Mouse (Mus musculus) intestine, postnatal 0 days (tissue): ENCODE measurements around the gene C2cd5. TPM values are rescaled to one million over a fixed set of nuclear protein-coding genes. Genes with fewer than 3 reads are reported as not detected.

Experiments used
- ATAC-seq: fragments of 200-750 bp; cut with Nextera tagmentation; 2 replicates; pipeline ENCODE4 v1.8.0; 2017; ENCODE audit warnings: mild to moderate bottlenecking, moderate TSS enrichment, moderate library complexity
- H3K27ac ChIP-seq: fragments of 300-500 bp; sonication (generic); 2 replicates; pipeline ENCODE4 v1.5.1; 2014; ENCODE audit warnings: mild to moderate bottlenecking, low read depth, low read length, moderate library complexity
- H3K27me3 ChIP-seq: fragments of 300-500 bp; sonication (generic); replicated peaks from 2 replicates; pipeline ENCODE4 v1.6.1; 2014; ENCODE audit warnings: low read length, mixed read lengths; ENCODE audit not compliant: control insufficient read depth, insufficient read depth
- H3K36me3 ChIP-seq: fragments of 300-500 bp; sonication (generic); 2 replicates; pipeline ENCODE4 v1.6.1; 2014; ENCODE audit warnings: mild to moderate bottlenecking, moderate library complexity; ENCODE audit not compliant: control insufficient read depth, insufficient read depth
- H3K4me1 ChIP-seq: fragments of 300-500 bp; sonication (generic); replicated peaks from 2 replicates; pipeline ENCODE4 v1.6.1; 2014; ENCODE audit warnings: antibody characterized with exemption, low read length, mixed read lengths; ENCODE audit not compliant: control insufficient read depth, insufficient read depth
- H3K4me2 ChIP-seq: fragments of 300-500 bp; sonication (generic); replicated peaks from 2 replicates; pipeline ENCODE4 v1.6.1; 2014; ENCODE audit warnings: low read depth, mild to moderate bottlenecking, moderate library complexity
- H3K4me3 ChIP-seq: fragments of 300-500 bp; sonication (generic); 2 replicates; pipeline ENCODE4 v1.5.1; 2014; ENCODE audit warnings: low read depth, low read length
- H3K9ac ChIP-seq: fragments of 300-500 bp; sonication (generic); 2 replicates; pipeline ENCODE4 v1.6.1; 2014; ENCODE audit warnings: mild to moderate bottlenecking, low read depth, low read length
- H3K9me3 ChIP-seq: fragments of 300-500 bp; sonication (generic); 2 replicates; pipeline ENCODE4 v1.6.1; 2016; ENCODE audit warnings: mixed run types; ENCODE audit not compliant: control insufficient read depth
- CTCF ChIP-seq: sonication (generic); IDR thresholded peaks from 2 replicates; pipeline ENCODE4 v1.5.1; 2016; ENCODE audit warnings: low read depth, mild to moderate bottlenecking, control low read depth, antibody characterized with exemption, moderate library complexity
- WGBS: fragments of 180-500 bp; shearing (Covaris S2); extraction: QIAGEN DNeasy Blood & Tissue Kit; methylation state at CpG from one replicate; pipeline ENCODE4 v1.1.7; 2014; 5-methylcytosine and 5-hydroxymethylcytosine counted together
- polyA plus RNA-seq: library from polyadenylated mRNA; unstranded; fragments of >200 nt; fragmentation: Nextera tagmentation; extraction: Ambion mirVana; gene quantifications from 2 replicates; pipeline ENCODE4 v1.2.1, GENCODE M21; 2015

C2cd5 gene
- polyA plus RNA-seq, 1 experiment from 2014 or later = 10.2 TPM

- H3K9me3 ChIP-seq = no peaks in the 10 kb centered on the region
- no peaks in the 10 kb centered on the region for H3K27me3 ChIP-seq
- no peak for ATAC-seq
- no peak for TF ChIP-seq CTCF
- H3K27ac ChIP-seq = no peak overlapping the region
- no peak overlapping the region for H3K4me2 ChIP-seq
- no peak overlapping the region for H3K9ac ChIP-seq
- H3K4me3 ChIP-seq = no peak overlapping the region
- H3K36me3 ChIP-seq = no peaks in the 10 kb centered on the region
- WGBS = 87% methylated on average over 7 of the region's 7 CpGs
- H3K4me1 ChIP-seq = no peaks in the 10 kb centered on the region
Measured at GRCm38 (mm10) chr6:143129466-143129865, 29.5 kb upstream of the C2cd5 start.

GRCm38 (mm10) chr6:143125721-143126120 is 25.8 kb upstream of the C2cd5 start:
- Histone ChIP-seq H3K4me1 (no peaks in the 10 kb centered on the region), H3K27ac (no peak overlapping the region), H3K9ac (no peak overlapping the region), H3K9me3 (no peaks in the 10 kb centered on the region), H3K4me3 (no peak overlapping the region), H3K4me2 (no peak overlapping the region), H3K27me3 (no peaks in the 10 kb centered on the region), H3K36me3 (no peaks in the 10 kb centered on the region)
- ATAC-seq = no peak
- no peak for TF ChIP-seq CTCF

- Histone ChIP-seq H3K27ac (no peak overlapping the region), H3K4me1 (no peaks in the 10 kb centered on the region), H3K9ac (no peak overlapping the region), H3K4me2 (no peak overlapping the region), H3K36me3 (no peaks in the 10 kb centered on the region), H3K9me3 (no peaks in the 10 kb centered on the region), H3K4me3 (no peak overlapping the region), H3K27me3 (no peaks in the 10 kb centered on the region)
- TF ChIP-seq CTCF = no peak
- no peak for ATAC-seq
- 90% methylated on average over 6 of the region's 6 CpGs for WGBS
Measured at GRCm38 (mm10) chr6:143119325-143119724, 19.4 kb upstream of the C2cd5 start.

- Histone ChIP-seq H3K4me1 (no peaks in the 10 kb centered on the region), H3K27ac (no peak overlapping the region), H3K27me3 (no peaks in the 10 kb centered on the region), H3K9ac (no peak overlapping the region), H3K9me3 (no peaks in the 10 kb centered on the region), H3K4me3 (no peak overlapping the region), H3K36me3 (no peaks in the 10 kb centered on the region), H3K4me2 (no peak overlapping the region)
- TF ChIP-seq CTCF = no peak
- no peak for ATAC-seq
- WGBS = 68% methylated on average over 6 of the region's 6 CpGs
Measured at GRCm38 (mm10) chr6:143116779-143117178, 16.8 kb upstream of the C2cd5 start.

- Histone ChIP-seq H3K4me1 (no peaks in the 10 kb centered on the region), H3K36me3 (no peaks in the 10 kb centered on the region), H3K27me3 (no peaks in the 10 kb centered on the region), H3K9ac (no peak overlapping the region), H3K4me3 (no peak overlapping the region), H3K9me3 (no peaks in the 10 kb centered on the region), H3K4me2 (no peak overlapping the region), H3K27ac (peak overlapping the region; percentile 82)
- no peak for TF ChIP-seq CTCF
- WGBS = 66% methylated on average over 5 of the region's 5 CpGs
- ATAC-seq = peak; percentile 65
Measured at GRCm38 (mm10) chr6:143115505-143115904, 15.6 kb upstream of the C2cd5 start.

GRCm38 (mm10) chr6:143115011-143115445 is 15.1 kb upstream of the C2cd5 start:
- Histone ChIP-seq H3K4me1 (no peaks in the 10 kb centered on the region), H3K9me3 (no peaks in the 10 kb centered on the region), H3K4me3 (no peak overlapping the region), H3K27ac (peak overlapping the region; percentile 82), H3K4me2 (no peak overlapping the region), H3K36me3 (no peaks in the 10 kb centered on the region), H3K9ac (no peak overlapping the region), H3K27me3 (no peaks in the 10 kb centered on the region)
- WGBS = 26% methylated on average over 9 of the region's 9 CpGs
- peak; percentile 96 for ATAC-seq
- TF ChIP-seq CTCF = no peak

- H3K27ac ChIP-seq = peak overlapping the region; percentile 82
- H3K4me2 ChIP-seq = no peak overlapping the region
- ATAC-seq = peak; percentile 71
- 11% methylated on average over 2 of the region's 2 CpGs for WGBS
- H3K27me3 ChIP-seq = no peaks in the 10 kb centered on the region
- peak; percentile 72 for TF ChIP-seq CTCF
- H3K4me1 ChIP-seq = no peaks in the 10 kb centered on the region
- no peak overlapping the region for H3K9ac ChIP-seq
- H3K4me3 ChIP-seq = no peak overlapping the region
- no peaks in the 10 kb centered on the region for H3K36me3 ChIP-seq
- H3K9me3 ChIP-seq = no peaks in the 10 kb centered on the region
Measured at GRCm38 (mm10) chr6:143114556-143114955, 14.6 kb upstream of the C2cd5 start.
